Mouse (Mus musculus) lung, postnatal 25 days (tissue): ENCODE data around the gene Stk26.

Experiments used
- DNase-seq: peaks from one replicate; pipeline ENCODE4 v3.0.0; 2022; ENCODE audit warnings: low spot score

The Stk26 gene

GRCm38 (mm10) chrX:50926893-50927545 is 86.2 kb downstream of the Stk26 start:
- no peak for DNase-seq

- DNase-seq, result no peak
These were observed 89.5 kb downstream of the Stk26 start for GRCm38 (mm10) chrX:50930309-50930708.

DNA sequence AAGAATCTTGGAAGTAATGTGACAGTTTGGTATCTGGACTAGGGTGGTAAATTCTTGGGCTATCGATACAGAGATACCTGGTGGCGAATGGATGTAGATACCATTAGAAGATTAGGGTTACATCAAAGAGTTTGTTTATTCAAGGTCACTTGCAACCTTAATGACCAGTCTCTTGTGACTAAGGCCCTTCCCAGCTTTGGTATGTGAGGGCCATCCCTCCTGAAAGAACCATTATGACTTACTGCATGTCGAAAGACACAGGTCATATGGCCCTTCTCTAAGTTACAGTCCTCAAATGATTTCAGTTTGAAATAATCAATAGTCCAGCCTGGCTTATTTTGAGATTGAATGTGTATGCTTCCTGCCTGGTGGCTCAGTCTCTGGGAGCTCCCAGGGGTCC is 96.3 kb downstream of the Stk26 start:
- no peak for DNase-seq

- no peak for DNase-seq
These were observed 101.8 kb downstream of the Stk26 start, which contains the start of gene Frmd7 for GRCm38 (mm10) chrX:50942610-50943009. TSS of gene Frmd7 (minus strand) at chrX:50942710.
